Mouse (Mus musculus) limb, embryonic 12.5 days (tissue): ENCODE data around the gene Thoc5. TPM values are rescaled to one million over a fixed set of nuclear protein-coding genes. Genes with fewer than 3 reads are reported as not detected.

Experiments
- ATAC-seq: fragments of 200-750 bp; cut with Nextera tagmentation; 2 replicates; pipeline ENCODE4 v1.8.0; 2017; ENCODE audit warnings: low read depth, moderate TSS enrichment; ENCODE audit not compliant: insufficient number of reproducible peaks, insufficient read depth, low FRiP score, low TSS enrichment
- H3K27ac ChIP-seq: fragments of 300-500 bp; sonication (generic); 2 replicates; pipeline ENCODE4 v1.5.1; 2016; ENCODE audit warnings: mild to moderate bottlenecking, moderate library complexity
- H3K27me3 ChIP-seq: fragments of 300-500 bp; sonication (generic); 2 replicates; pipeline ENCODE4 v1.6.1; 2016; ENCODE audit warnings: mild to moderate bottlenecking, moderate library complexity
- H3K36me3 ChIP-seq: fragments of 300-500 bp; sonication (generic); 2 replicates; pipeline ENCODE4 v1.6.1; 2016; ENCODE audit warnings: mild to moderate bottlenecking, moderate library complexity
- H3K4me1 ChIP-seq: fragments of 300-500 bp; sonication (generic); replicated peaks from 2 replicates; pipeline ENCODE4 v1.6.1; 2016
- H3K4me2 ChIP-seq: fragments of 300-500 bp; sonication (generic); 2 replicates; pipeline ENCODE4 v1.6.1; 2016; ENCODE audit warnings: mild to moderate bottlenecking, moderate library complexity
- H3K4me3 ChIP-seq: fragments of 300-500 bp; sonication (generic); replicated peaks from 2 replicates; pipeline ENCODE4 v1.5.1; 2016; ENCODE audit warnings: mild to moderate bottlenecking
- H3K9ac ChIP-seq: fragments of 300-500 bp; sonication (generic); replicated peaks from 2 replicates; pipeline ENCODE4 v1.6.1; 2016; ENCODE audit warnings: mild to moderate bottlenecking, moderate library complexity
- H3K9me3 ChIP-seq: fragments of 300-500 bp; sonication (generic); 2 replicates; pipeline ENCODE4 v1.6.1; 2016; ENCODE audit warnings: mild to moderate bottlenecking, moderate library complexity
- WGBS: fragments of 180-500 bp; shearing (Covaris S2); methylation state at CpG from one replicate; pipeline ENCODE4 v1.1.7; 2016; 5-methylcytosine and 5-hydroxymethylcytosine counted together
- polyA plus RNA-seq: library from polyadenylated mRNA; unstranded; fragments of >200 nt; fragmentation: Nextera tagmentation; extraction: Ambion mirVana; gene quantifications from 2 replicates; pipeline ENCODE4 v1.2.1, GENCODE M21; 2016

Thoc5 gene
- polyA plus RNA-seq, 1 experiment from 2014 or later = 44.3 TPM

GRCm38 (mm10) chr11:4953918-4954317, 58.8 kb downstream of the Thoc5 start:
- ATAC-seq = no peak
- H3K4me3 ChIP-seq = no peak overlapping the region
- WGBS = 0% methylated on average over 8 of the region's 8 CpGs
- no peak overlapping the region for H3K4me2 ChIP-seq
- no peak overlapping the region for H3K9ac ChIP-seq
- no peaks in the 10 kb centered on the region for H3K9me3 ChIP-seq
- no peak overlapping the region for H3K27ac ChIP-seq
- H3K36me3 ChIP-seq = no peaks in the 10 kb centered on the region
- peaks cover 98% of the 10 kb centered on the region for H3K27me3 ChIP-seq
- H3K4me1 ChIP-seq = no peaks in the 10 kb centered on the region

DNA sequence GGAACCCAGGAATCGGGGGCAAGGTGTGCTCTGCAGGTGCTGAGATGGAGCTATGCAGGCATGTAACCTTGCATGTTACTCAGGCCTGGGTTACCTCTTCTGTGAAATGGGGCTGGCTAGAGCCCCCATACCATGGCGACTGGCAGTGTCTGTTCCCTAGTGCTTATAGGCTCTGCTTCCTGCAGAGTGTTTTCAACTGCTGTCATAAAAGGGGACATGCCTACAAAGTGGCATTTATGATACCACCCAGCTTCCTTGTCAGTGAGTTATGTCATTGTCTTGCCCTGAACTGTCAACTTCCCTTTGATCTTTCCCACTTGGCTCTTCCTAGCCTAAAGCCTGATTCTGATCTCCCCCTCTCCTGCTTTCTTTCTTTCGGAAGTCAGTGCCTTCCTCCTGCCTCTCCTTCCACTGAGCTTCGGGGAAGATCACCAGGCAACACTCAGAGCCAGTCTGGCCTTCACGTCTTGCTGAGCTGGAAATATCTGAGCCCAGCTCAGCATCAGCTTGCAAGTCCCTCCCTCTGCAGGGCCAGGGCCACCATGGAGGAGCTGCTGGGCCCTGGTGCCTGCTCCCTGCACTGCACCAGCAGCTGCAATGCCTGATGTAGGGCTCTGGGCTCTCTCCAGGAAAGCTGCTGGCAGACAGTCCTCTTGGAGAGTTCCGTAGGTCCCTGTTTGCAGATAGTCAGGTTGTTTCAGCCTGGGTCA, 68.1 kb downstream of the Thoc5 start:
- no peak overlapping the region for H3K9ac ChIP-seq
- no peak overlapping the region for H3K4me2 ChIP-seq
- no peak for ATAC-seq
- no peak overlapping the region for H3K4me3 ChIP-seq
- no peaks in the 10 kb centered on the region for H3K4me1 ChIP-seq
- no peak overlapping the region for H3K27ac ChIP-seq
- WGBS = 28% methylated on average over 6 of the region's 6 CpGs
- no peaks in the 10 kb centered on the region for H3K9me3 ChIP-seq
- no peaks in the 10 kb centered on the region for H3K36me3 ChIP-seq
- H3K27me3 ChIP-seq = peaks cover 48% of the 10 kb centered on the region

GRCm38 (mm10) chr11:4966325-4966724, 71.2 kb downstream of the Thoc5 start:
- peaks cover 56% of the 10 kb centered on the region for H3K27me3 ChIP-seq
- H3K27ac ChIP-seq = no peak overlapping the region
- WGBS = 87% methylated on average over 2 of the region's 2 CpGs
- ATAC-seq = no peak
- H3K9ac ChIP-seq = no peak overlapping the region
- no peaks in the 10 kb centered on the region for H3K9me3 ChIP-seq
- H3K36me3 ChIP-seq = no peaks in the 10 kb centered on the region
- no peaks in the 10 kb centered on the region for H3K4me1 ChIP-seq
- H3K4me3 ChIP-seq = no peak overlapping the region
- H3K4me2 ChIP-seq = no peak overlapping the region

- Histone ChIP-seq H3K27me3 (peaks cover 55% of the 10 kb centered on the region), H3K36me3 (no peaks in the 10 kb centered on the region), H3K9me3 (no peaks in the 10 kb centered on the region), H3K27ac (no peak overlapping the region), H3K4me1 (no peaks in the 10 kb centered on the region), H3K4me3 (no peak overlapping the region), H3K4me2 (no peak overlapping the region), H3K9ac (no peak overlapping the region)
- ATAC-seq = no peak
- 57% methylated on average over 5 of the region's 5 CpGs for WGBS
Measured at GRCm38 (mm10) chr11:4966888-4967287, 71.8 kb downstream of the Thoc5 start.

GRCm38 (mm10) chr11:4967549-4967948, 72.4 kb downstream of the Thoc5 start:
- H3K27ac ChIP-seq = no peak overlapping the region
- H3K9me3 ChIP-seq = no peaks in the 10 kb centered on the region
- peaks cover 56% of the 10 kb centered on the region for H3K27me3 ChIP-seq
- ATAC-seq = no peak
- no peaks in the 10 kb centered on the region for H3K4me1 ChIP-seq
- H3K4me3 ChIP-seq = no peak overlapping the region
- no peaks in the 10 kb centered on the region for H3K36me3 ChIP-seq
- H3K4me2 ChIP-seq = no peak overlapping the region
- no peak overlapping the region for H3K9ac ChIP-seq
- WGBS = 56% methylated on average over 2 of the region's 2 CpGs

DNA sequence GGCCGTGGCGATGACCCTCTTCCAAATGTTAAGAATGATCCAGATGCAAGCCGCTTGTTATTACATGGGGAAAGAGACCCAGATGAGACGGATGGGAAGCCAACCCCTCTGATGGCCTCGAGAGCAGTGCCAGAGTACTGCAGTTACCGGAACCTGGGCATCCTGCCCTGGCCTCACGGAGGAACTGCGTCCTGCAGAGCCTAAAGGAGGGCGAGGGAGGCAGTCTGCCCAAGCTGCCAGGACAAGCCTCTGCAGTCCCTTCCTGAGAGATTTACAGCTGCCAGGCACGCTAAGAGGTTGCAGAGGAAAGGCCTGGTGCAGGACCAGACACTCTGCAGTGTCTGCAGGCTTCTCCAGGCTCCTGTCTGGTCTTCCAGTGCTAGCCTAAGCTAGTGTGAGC, 73.3 kb downstream of the Thoc5 start:
- Histone ChIP-seq H3K9ac (no peak overlapping the region), H3K4me1 (no peaks in the 10 kb centered on the region), H3K36me3 (no peaks in the 10 kb centered on the region), H3K4me3 (no peak overlapping the region), H3K27me3 (peaks cover 55% of the 10 kb centered on the region), H3K9me3 (no peaks in the 10 kb centered on the region), H3K27ac (no peak overlapping the region), H3K4me2 (no peak overlapping the region)
- WGBS = 46% methylated on average over 10 of the region's 10 CpGs
- ATAC-seq = no peak

GRCm38 (mm10) chr11:4972967-4973870, 78.1 kb downstream of the Thoc5 start:
- Histone ChIP-seq H3K9ac (no peak overlapping the region), H3K4me2 (no peak overlapping the region), H3K36me3 (no peaks in the 10 kb centered on the region), H3K4me1 (no peaks in the 10 kb centered on the region), H3K9me3 (no peaks in the 10 kb centered on the region), H3K27ac (no peak overlapping the region), H3K4me3 (no peak overlapping the region), H3K27me3 (peaks cover 76% of the 10 kb centered on the region)
- no peak for ATAC-seq
- 61% methylated on average over 13 of the region's 13 CpGs for WGBS

- H3K27ac ChIP-seq = no peak overlapping the region
- no peak for ATAC-seq
- H3K36me3 ChIP-seq = no peaks in the 10 kb centered on the region
- 84% methylated on average over 2 of the region's 2 CpGs for WGBS
- H3K9ac ChIP-seq = no peak overlapping the region
- peaks cover 76% of the 10 kb centered on the region for H3K27me3 ChIP-seq
- H3K4me2 ChIP-seq = no peak overlapping the region
- H3K4me3 ChIP-seq = no peak overlapping the region
- H3K4me1 ChIP-seq = no peaks in the 10 kb centered on the region
- H3K9me3 ChIP-seq = no peaks in the 10 kb centered on the region
Measured at GRCm38 (mm10) chr11:4973871-4974256, 78.7 kb downstream of the Thoc5 start.

- H3K4me1 ChIP-seq = no peaks in the 10 kb centered on the region
- H3K9me3 ChIP-seq = no peaks in the 10 kb centered on the region
- no peak overlapping the region for H3K4me2 ChIP-seq
- ATAC-seq = no peak
- peaks cover 78% of the 10 kb centered on the region for H3K27me3 ChIP-seq
- H3K9ac ChIP-seq = no peak overlapping the region
- no peaks in the 10 kb centered on the region for H3K36me3 ChIP-seq
- H3K27ac ChIP-seq = no peak overlapping the region
- 76% methylated on average over 11 of the region's 11 CpGs for WGBS
- H3K4me3 ChIP-seq = no peak overlapping the region
Measured at GRCm38 (mm10) chr11:4974376-4975122, 79.4 kb downstream of the Thoc5 start.

- H3K9me3 ChIP-seq = no peaks in the 10 kb centered on the region
- no peak overlapping the region for H3K9ac ChIP-seq
- WGBS = 5% methylated on average over 14 of the region's 14 CpGs
- H3K36me3 ChIP-seq = no peaks in the 10 kb centered on the region
- H3K4me3 ChIP-seq = no peak overlapping the region
- H3K27ac ChIP-seq = no peak overlapping the region
- H3K27me3 ChIP-seq = peaks cover 72% of the 10 kb centered on the region
- ATAC-seq = no peak
- no peaks in the 10 kb centered on the region for H3K4me1 ChIP-seq
- peak overlapping the region; percentile 32; the same call in 1 of the 2 replicates for H3K4me2 ChIP-seq
Measured at GRCm38 (mm10) chr11:4975623-4976022, 80.5 kb downstream of the Thoc5 start.
